9 mouse cellular contexts compared by ENCODE assay signal in genomic region chr10:22007802-22008172, GRCm38 (mm10).
DNase-seq lines count a peak whose midpoint lies in the region; ATAC-seq and TF ChIP-seq lines count a peak whose summit lies in the region.
"Had no signal": no experiment of that assay in that cellular context is flagged by ENCODE, and none has a peak within 500 bp of the region (broad histone marks: within the 10 kb centered on the region; RNA-seq: fewer than 3 reads in every experiment).

No protein-coding gene starts in this region.

- H3K27me3 ChIP-seq in forebrain, embryonic 13.5 days, result no peaks in the 10 kb centered on the region
- H3K27me3 ChIP-seq in forebrain, embryonic 10.5 days (ENCODE audit: poor library complexity, severe bottlenecking), result no peaks in the 10 kb centered on the region
- no peaks in the 10 kb centered on the region for H3K27me3 ChIP-seq in liver, postnatal 0 days (ENCODE audit: insufficient read depth, low read length)
- no peaks in the 10 kb centered on the region for H3K27me3 ChIP-seq in liver, embryonic 12.5 days (replicated peaks)

- no peak overlapping the region for H3K27ac ChIP-seq in forebrain, embryonic 13.5 days
- H3K27ac ChIP-seq in forebrain, embryonic 10.5 days, result no peak overlapping the region
- H3K27ac ChIP-seq in liver, postnatal 0 days (ENCODE audit: low read depth), result no peak overlapping the region
- no peak overlapping the region for H3K27ac ChIP-seq in liver, embryonic 12.5 days

- DNase-seq in forebrain, embryonic 10.5 days (ENCODE audit: extremely low spot score, low spot score), result no peak
- DNase-seq in liver, postnatal 0 days, result peak; percentile 42
- peak; percentile 59 for DNase-seq in R1 (ENCODE audit: low read depth, low spot score)
- peak; percentile 82 for DNase-seq in induced T-regulatory cell, adult 2 months (ENCODE audit: low read depth)
- peak; percentile 56 for DNase-seq in mesoderm, embryonic 11.5 days (ENCODE audit: low read depth, low spot score)
- DNase-seq in spleen, postnatal 14 days (ENCODE audit: low spot score in 2 of 2), result no peak

- no peaks in the 10 kb centered on the region for H3K36me3 ChIP-seq in forebrain, embryonic 13.5 days (ENCODE audit: poor library complexity, severe bottlenecking)
- no peaks in the 10 kb centered on the region for H3K36me3 ChIP-seq in forebrain, embryonic 10.5 days (replicated peaks)
- no peaks in the 10 kb centered on the region for H3K36me3 ChIP-seq in liver, postnatal 0 days (replicated peaks; ENCODE audit: insufficient read depth, low read length)
- no peaks in the 10 kb centered on the region for H3K36me3 ChIP-seq in liver, embryonic 12.5 days

- no peak overlapping the region for H3K4me2 ChIP-seq in forebrain, embryonic 13.5 days
- H3K4me2 ChIP-seq in liver, postnatal 0 days (ENCODE audit: low read depth, low read length), result no peak overlapping the region
- H3K4me2 ChIP-seq in liver, embryonic 12.5 days, result no peak overlapping the region

- TF ChIP-seq EP300 in liver, postnatal 0 days (IDR thresholded peaks at IDR 0.05; ENCODE audit: low read depth), result no peak

- peak; percentile 66 for TF ChIP-seq CTCF in liver, postnatal 0 days (IDR thresholded peaks at IDR 0.05; ENCODE audit: low read depth)

- H3K4me1 ChIP-seq in forebrain, embryonic 13.5 days, result no peaks in the 10 kb centered on the region
- no peaks in the 10 kb centered on the region for H3K4me1 ChIP-seq in forebrain, embryonic 10.5 days
- H3K4me1 ChIP-seq in liver, postnatal 0 days (ENCODE audit: insufficient read depth), result no peaks in the 10 kb centered on the region
- no peaks in the 10 kb centered on the region for H3K4me1 ChIP-seq in liver, embryonic 12.5 days
- H3K4me1 ChIP-seq: megakaryocyte, embryonic 14.5 days had no signal

- H3K9me3 ChIP-seq in forebrain, embryonic 13.5 days (replicated peaks), result no peaks in the 10 kb centered on the region
- no peaks in the 10 kb centered on the region for H3K9me3 ChIP-seq in forebrain, embryonic 10.5 days
- no peaks in the 10 kb centered on the region for H3K9me3 ChIP-seq in liver, postnatal 0 days (ENCODE audit: low read length)
- H3K9me3 ChIP-seq in liver, embryonic 12.5 days (replicated peaks), result no peaks in the 10 kb centered on the region
- H3K9me3 ChIP-seq: megakaryocyte, embryonic 14.5 days had no signal

- 44% methylated on average over 4 of the region's 4 CpGs for WGBS in forebrain, embryonic 13.5 days
- WGBS in forebrain, embryonic 10.5 days, result 50% methylated on average over 4 of the region's 4 CpGs
- 34% methylated on average over 4 of the region's 4 CpGs for WGBS in liver, postnatal 0 days (ENCODE audit: insufficient replicate concordance)
- 32% methylated on average over 4 of the region's 4 CpGs for WGBS in liver, embryonic 12.5 days (ENCODE audit: insufficient replicate concordance)

- H3K4me3 ChIP-seq in forebrain, embryonic 13.5 days, result no peak overlapping the region
- no peak overlapping the region for H3K4me3 ChIP-seq in forebrain, embryonic 10.5 days
- H3K4me3 ChIP-seq in liver, postnatal 0 days (ENCODE audit: low read depth, low read length), result no peak overlapping the region
- no peak overlapping the region for H3K4me3 ChIP-seq in liver, embryonic 12.5 days
- H3K4me3 ChIP-seq: megakaryocyte, embryonic 14.5 days had no signal

- ATAC-seq in forebrain, embryonic 13.5 days, result peak; percentile 66; the same call in 1 of the 2 replicates
- no peak for ATAC-seq in liver, postnatal 0 days
- ATAC-seq in liver, embryonic 12.5 days, result no peak

- H3K9ac ChIP-seq in forebrain, embryonic 13.5 days, result no peak overlapping the region
- no peak overlapping the region for H3K9ac ChIP-seq in liver, postnatal 0 days (replicated peaks)
- H3K9ac ChIP-seq in liver, embryonic 12.5 days, result no peak overlapping the region

Comparison
In these comparisons a context has a peak if more than half of its experiments do, and no peak if none do; other contexts are left out.
1. DNase-seq: peak in liver, postnatal 0 days (single experiment), R1 (single experiment), induced T-regulatory cell, adult 2 months (single experiment) and mesoderm, embryonic 11.5 days (single experiment); none in forebrain, embryonic 10.5 days (single experiment) and spleen, postnatal 14 days (0 of 2).